Mouse (Mus musculus) testis, postnatal 14 days (tissue): ENCODE measurements around the gene Arhgef25.
A peak's percentile ranks its signal among the peaks of the same experiment; 100 is the strongest.

ENCODE experiments used
- DNase-seq: peaks from one replicate; pipeline ENCODE4 v3.0.0; 2021; ENCODE audit warnings: low spot score

Gene Arhgef25

GRCm38 (mm10) chr10:127189651-127190381, at the start of gene Arhgef25:
Arhgef25 (minus strand) TSS chr10:127190083.
- DNase-seq: peak; percentile 52

GRCm38 (mm10) chr10:127238241-127238824, 48.5 kb upstream of the Arhgef25 start:
- no peak for DNase-seq

- DNase-seq: no peak
Measured at GRCm38 (mm10) chr10:127236541-127236940, 46.7 kb upstream of the Arhgef25 start.

- no peak for DNase-seq
Measured at GRCm38 (mm10) chr10:127233141-127233540, 43.3 kb upstream of the Arhgef25 start.

- DNase-seq: no peak
Measured at GRCm38 (mm10) chr10:127231741-127232140, 41.9 kb upstream of the Arhgef25 start.

GRCm38 (mm10) chr10:127230693-127231092, 40.8 kb upstream of the Arhgef25 start:
- no peak for DNase-seq

- DNase-seq: peak; percentile 50
Measured at GRCm38 (mm10) chr10:127228897-127229296, 39.0 kb upstream of the Arhgef25 start.

- no peak for DNase-seq
Measured at GRCm38 (mm10) chr10:127227163-127227562, 37.3 kb upstream of the Arhgef25 start.

- DNase-seq: no peak
Measured at GRCm38 (mm10) chr10:127226318-127226895, 36.5 kb upstream of the Arhgef25 start.

GRCm38 (mm10) chr10:127225732-127226131, 35.8 kb upstream of the Arhgef25 start:
- no peak for DNase-seq

GRCm38 (mm10) chr10:127225213-127225612, 35.3 kb upstream of the Arhgef25 start:
- no peak for DNase-seq

- no peak for DNase-seq
Measured at GRCm38 (mm10) chr10:127218339-127218738, 28.5 kb upstream of the Arhgef25 start.

- no peak for DNase-seq
Measured at GRCm38 (mm10) chr10:127217177-127217576, 27.3 kb upstream of the Arhgef25 start.

GRCm38 (mm10) chr10:127216456-127216855, 26.6 kb upstream of the Arhgef25 start:
- no peak for DNase-seq

- no peak for DNase-seq
Measured at GRCm38 (mm10) chr10:127214422-127214803, 24.5 kb upstream of the Arhgef25 start.

- DNase-seq: no peak
Measured at GRCm38 (mm10) chr10:127213704-127214421, 24.0 kb upstream of the Arhgef25 start.

GRCm38 (mm10) chr10:127213272-127213671, 23.4 kb upstream of the Arhgef25 start:
- DNase-seq: no peak

GRCm38 (mm10) chr10:127211414-127211854, 21.6 kb upstream of the Arhgef25 start, which contains the start of gene Pip4k2c:
Pip4k2c (minus strand) TSS chr10:127211585.
- peak; percentile 92 for DNase-seq

GRCm38 (mm10) chr10:127210961-127211405, 21.1 kb upstream of the Arhgef25 start:
- no peak for DNase-seq

- DNase-seq: no peak
Measured at GRCm38 (mm10) chr10:127209928-127210570, 20.2 kb upstream of the Arhgef25 start.

GRCm38 (mm10) chr10:127208921-127209320, 19.0 kb upstream of the Arhgef25 start:
- DNase-seq: no peak

GRCm38 (mm10) chr10:127205373-127205772, 15.5 kb upstream of the Arhgef25 start:
- DNase-seq: no peak
